Comparison of ENCODE assay signal across 11 mouse cellular contexts in the genomic region with DNA sequence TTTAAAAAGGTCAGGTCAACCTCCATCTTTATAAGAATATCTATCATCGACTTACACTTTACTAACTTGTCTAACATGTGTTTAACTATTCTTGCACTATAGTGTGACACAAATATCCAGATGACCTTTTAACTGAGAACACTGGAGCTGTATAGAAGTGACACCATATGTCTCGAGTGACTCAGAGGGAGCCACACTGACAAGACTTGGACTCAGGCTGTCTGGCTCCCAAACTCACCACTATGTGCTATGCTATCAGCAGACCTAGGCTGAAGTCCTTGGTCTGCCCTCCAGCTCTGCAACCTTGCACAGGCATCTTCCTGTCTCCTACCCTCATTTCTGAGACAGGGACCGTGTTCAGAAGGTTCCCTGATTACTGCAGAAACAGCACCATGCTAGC.
"Had no signal": no experiment of that assay in that cellular context is flagged by ENCODE, and none has a peak within 500 bp of the region (broad histone marks: within the 10 kb centered on the region; RNA-seq: fewer than 3 reads in every experiment).

No protein-coding gene starts in this region.

- ATAC-seq: midbrain, embryonic 16.5 days had no signal

- DNase-seq: lung, adult 18-20 months; lung, embryonic 14.5 days; lung, postnatal 4 days; midbrain, embryonic 14.5 days; right cerebral cortex, postnatal 25 days; right cerebral cortex, postnatal 4 days; spleen, adult 18-20 months; thymus, adult 18-20 months; thymus, postnatal 14 days; thymus, postnatal 36 days had no signal
